Mouse (Mus musculus) heart, postnatal 0 days (tissue): Measurements from ENCODE around the gene Rps19. TPM values are rescaled to one million over a fixed set of nuclear protein-coding genes. Genes with fewer than 3 reads are reported as not detected.
"Not testable (repeated sequence)": the region's sequence is repeated elsewhere in the genome, so short reads cannot be mapped to it uniquely, and the experiment has no call there.

Experiments used
- ATAC-seq: fragments of 200-750 bp; cut with Nextera tagmentation; 2 replicates; pipeline ENCODE4 v1.8.0; 2017; ENCODE audit warnings: low read depth, moderate number of reproducible peaks, moderate library complexity; ENCODE audit not compliant: insufficient read depth
- DNase-seq: peaks from one replicate; pipeline ENCODE4 v3.0.0-alpha.2; 2016; ENCODE audit warnings: low spot score
- H3K27ac ChIP-seq: fragments of 300-500 bp; sonication (generic); 2 replicates; pipeline ENCODE4 v1.5.1; 2014; ENCODE audit warnings: low read depth, mild to moderate bottlenecking
- H3K27me3 ChIP-seq: fragments of 300-500 bp; sonication (generic); 2 replicates; pipeline ENCODE4 v1.6.1; 2014; ENCODE audit warnings: low read length, mixed read lengths; ENCODE audit not compliant: control insufficient read depth, insufficient read depth
- H3K36me3 ChIP-seq: fragments of 300-500 bp; sonication (generic); replicated peaks from 2 replicates; pipeline ENCODE4 v1.6.1; 2014; ENCODE audit warnings: low read length, mixed read lengths; ENCODE audit not compliant: control insufficient read depth, insufficient read depth
- H3K4me1 ChIP-seq: fragments of 300-500 bp; sonication (generic); 2 replicates; pipeline ENCODE4 v1.6.1; 2014; ENCODE audit warnings: antibody characterized with exemption; ENCODE audit not compliant: control insufficient read depth, insufficient read depth
- H3K4me2 ChIP-seq: fragments of 300-500 bp; sonication (generic); 2 replicates; pipeline ENCODE4 v1.6.1; 2014; ENCODE audit warnings: low read depth, mild to moderate bottlenecking, low read length, moderate library complexity
- H3K4me3 ChIP-seq: fragments of 300-500 bp; sonication (generic); 2 replicates; pipeline ENCODE4 v1.5.1; 2014; ENCODE audit warnings: low read depth, low read length
- H3K9ac ChIP-seq: fragments of 300-500 bp; sonication (generic); replicated peaks from 2 replicates; pipeline ENCODE4 v1.6.1; 2014; ENCODE audit warnings: low read depth, low read length, mixed read lengths
- H3K9me3 ChIP-seq: fragments of 300-500 bp; sonication (generic); replicated peaks from 2 replicates; pipeline ENCODE4 v1.6.1; 2016; ENCODE audit warnings: low read length; ENCODE audit not compliant: control insufficient read depth
- CTCF ChIP-seq: IDR thresholded peaks from 2 replicates; pipeline ENCODE4 v1.5.1; 2016; ENCODE audit warnings: antibody characterized with exemption, control low read depth, low read depth
- EP300 ChIP-seq: IDR thresholded peaks from 2 replicates; pipeline ENCODE4 v1.6.1; 2016; ENCODE audit warnings: antibody characterized with exemption, low read depth
- WGBS: fragments of 180-500 bp; shearing (Covaris S2); extraction: QIAGEN DNeasy Blood & Tissue Kit; methylation state at CpG from one replicate; pipeline ENCODE4 v1.1.7; 2014; 5-methylcytosine and 5-hydroxymethylcytosine counted together
- polyA plus RNA-seq: library from polyadenylated mRNA; unstranded; fragments of >200 nt; fragmentation: Nextera tagmentation; extraction: Ambion mirVana; gene quantifications from 2 replicates; pipeline ENCODE4 v1.2.1, GENCODE M21; 2015
- total RNA-seq: library from RNA; depleted of rRNA; stranded (reverse); fragments of >200 nt; gene quantifications from 2 replicates; pipeline ENCODE4 v1.2.3, GENCODE M21; 2014; ENCODE audit warnings: low replicate concordance

The Rps19 gene
- total and polyA plus RNA-seq, 2 experiments from 2014 or later, result 642 to 980 TPM

DNA sequence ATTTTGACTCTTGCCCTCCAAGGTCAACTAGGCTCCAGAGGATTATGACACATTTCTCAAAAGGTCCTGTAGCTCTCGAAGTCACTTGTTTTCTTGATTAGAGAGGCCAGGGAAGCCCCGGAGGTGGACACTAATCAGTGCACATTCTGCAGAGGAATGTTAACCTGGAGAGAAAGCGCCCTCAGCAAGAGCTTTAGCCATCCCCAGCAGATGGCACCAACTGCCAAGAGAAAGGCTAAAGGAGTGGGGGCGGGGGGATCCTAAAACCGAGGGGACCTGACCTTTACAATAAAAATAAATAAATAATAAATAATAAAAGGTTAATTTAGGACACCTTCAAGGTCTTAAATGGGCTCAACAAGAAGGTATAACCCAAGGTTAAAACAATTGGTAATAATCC is 40.0 kb upstream of the Rps19 start:
- Histone ChIP-seq H3K9ac (no peak overlapping the region), H3K9me3 (no peaks in the 10 kb centered on the region), H3K4me2 (no peak overlapping the region), H3K27me3 (no peaks in the 10 kb centered on the region), H3K4me1 (no peaks in the 10 kb centered on the region), H3K4me3 (no peak overlapping the region), H3K27ac (no peak overlapping the region), H3K36me3 (no peaks in the 10 kb centered on the region)
- ATAC-seq (no peak), DNase-seq (no peak)
- TF ChIP-seq CTCF, result no peak
- TF ChIP-seq EP300, result no peak
- 29% methylated on average over 5 of the region's 5 CpGs for WGBS

DNA sequence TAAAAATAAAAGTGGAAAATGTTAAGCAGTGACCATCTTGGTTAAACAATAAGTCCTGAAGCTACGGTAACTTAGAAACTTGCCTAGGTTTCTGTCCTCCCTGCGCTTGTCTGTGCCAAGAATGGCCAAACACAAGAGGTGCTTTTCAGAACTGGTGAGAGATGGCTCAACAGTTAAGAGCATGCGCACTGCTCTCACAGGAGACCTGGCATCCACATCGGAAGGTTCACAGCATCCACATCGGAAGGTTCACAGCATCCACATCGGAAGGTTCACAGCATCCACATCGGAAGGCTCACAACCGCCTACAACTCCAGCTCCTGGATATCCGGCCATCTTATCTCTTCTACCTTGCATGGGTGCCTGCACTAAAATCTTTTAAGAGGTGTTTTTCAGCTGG is 39.0 kb upstream of the Rps19 start:
- Histone ChIP-seq H3K27me3 (no peaks in the 10 kb centered on the region), H3K36me3 (no peaks in the 10 kb centered on the region), H3K4me3 (no peak overlapping the region), H3K9ac (no peak overlapping the region), H3K27ac (no peak overlapping the region), H3K9me3 (no peaks in the 10 kb centered on the region), H3K4me1 (no peaks in the 10 kb centered on the region), H3K4me2 (no peak overlapping the region)
- DNase-seq (no peak), ATAC-seq (no peak)
- 74% methylated on average over 9 of the region's 9 CpGs for WGBS
- TF ChIP-seq EP300, result no peak
- TF ChIP-seq CTCF, result no peak

DNA sequence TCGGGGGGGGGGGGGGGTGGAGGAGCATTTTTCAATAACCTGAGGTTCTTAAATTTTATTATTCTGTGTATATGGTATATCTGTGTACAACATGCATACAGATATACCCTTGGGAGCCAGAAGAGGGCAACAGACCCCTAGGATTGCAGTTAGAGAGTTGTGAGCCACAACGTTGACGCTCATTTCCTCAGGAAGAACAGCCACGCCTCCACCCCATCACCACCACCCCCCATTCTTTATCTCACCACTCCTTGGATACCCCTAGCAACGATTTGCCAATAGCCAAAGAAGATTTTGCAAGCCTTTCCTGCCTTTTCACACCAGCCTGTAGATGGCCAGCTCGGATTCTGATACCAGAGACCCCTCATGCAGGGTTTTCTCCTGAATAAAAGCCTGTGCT is 38.5 kb upstream of the Rps19 start:
- Histone ChIP-seq H3K4me3 (no peak overlapping the region), H3K4me1 (no peaks in the 10 kb centered on the region), H3K4me2 (no peak overlapping the region), H3K9ac (no peak overlapping the region), H3K36me3 (no peaks in the 10 kb centered on the region), H3K27ac (no peak overlapping the region), H3K9me3 (no peaks in the 10 kb centered on the region), H3K27me3 (no peaks in the 10 kb centered on the region)
- WGBS, result 2% methylated on average over 6 of the region's 6 CpGs
- ATAC-seq (no peak), DNase-seq (peak; percentile 26)
- TF ChIP-seq EP300, result no peak
- no peak for TF ChIP-seq CTCF

DNA sequence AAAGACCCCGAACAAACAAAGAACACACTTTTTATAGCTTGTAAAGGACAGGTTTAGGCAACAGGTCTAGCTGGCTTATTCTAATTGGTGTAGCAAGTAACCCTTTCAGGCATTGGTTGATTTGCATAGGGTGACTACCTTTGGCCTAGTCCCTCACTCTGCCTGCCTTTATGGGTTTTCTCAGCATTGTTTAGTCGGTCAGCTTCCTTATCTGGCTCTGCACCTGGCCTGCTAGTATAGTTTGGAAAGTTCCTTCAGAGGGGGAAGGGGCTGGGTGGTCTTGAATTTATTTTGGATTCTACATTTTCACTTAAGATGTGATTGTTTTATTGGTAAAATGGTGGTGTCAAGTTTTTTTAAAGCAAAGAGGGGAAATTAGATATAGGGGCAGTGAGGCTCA is 37.6 kb upstream of the Rps19 start:
- H3K9ac ChIP-seq, H3K4me1 ChIP-seq, H3K36me3 ChIP-seq, H3K27ac ChIP-seq, ATAC-seq, DNase-seq, H3K9me3 ChIP-seq, H3K27me3 ChIP-seq, H3K4me2 ChIP-seq, H3K4me3 ChIP-seq: not testable (repeated sequence)
- WGBS, result 25% methylated on average over 2 of the region's 2 CpGs

DNA sequence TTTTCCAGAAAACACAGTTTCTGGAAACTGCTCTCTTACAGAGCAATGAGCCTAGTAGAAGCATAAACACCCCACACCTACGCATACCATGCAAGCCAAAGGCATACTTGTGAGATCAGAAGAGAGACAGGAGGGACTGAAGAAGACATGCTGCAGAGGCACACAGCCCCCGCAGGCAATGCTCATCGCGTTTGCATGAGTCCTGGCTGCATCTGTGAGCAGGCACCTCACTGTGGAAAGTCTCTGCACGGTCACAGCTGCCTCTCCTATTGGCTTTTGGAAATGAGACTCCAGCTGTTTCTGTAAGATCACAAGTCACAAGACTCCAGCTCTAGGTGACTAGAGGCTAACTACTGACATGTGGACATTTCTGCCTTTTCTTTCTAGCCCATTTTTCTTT is 34.0 kb upstream of the Rps19 start:
- no peak for TF ChIP-seq CTCF
- TF ChIP-seq EP300, result no peak
- H3K27me3 ChIP-seq, result no peaks in the 10 kb centered on the region
- H3K4me2 ChIP-seq, result no peak overlapping the region
- ATAC-seq (no peak), DNase-seq (no peak)
- no peak overlapping the region for H3K9ac ChIP-seq
- 9% methylated on average over 5 of the region's 5 CpGs for WGBS
- H3K36me3 ChIP-seq, result no peaks in the 10 kb centered on the region
- no peak overlapping the region for H3K4me3 ChIP-seq
- H3K27ac ChIP-seq, result no peak overlapping the region
- no peaks in the 10 kb centered on the region for H3K9me3 ChIP-seq
- no peaks in the 10 kb centered on the region for H3K4me1 ChIP-seq

DNA sequence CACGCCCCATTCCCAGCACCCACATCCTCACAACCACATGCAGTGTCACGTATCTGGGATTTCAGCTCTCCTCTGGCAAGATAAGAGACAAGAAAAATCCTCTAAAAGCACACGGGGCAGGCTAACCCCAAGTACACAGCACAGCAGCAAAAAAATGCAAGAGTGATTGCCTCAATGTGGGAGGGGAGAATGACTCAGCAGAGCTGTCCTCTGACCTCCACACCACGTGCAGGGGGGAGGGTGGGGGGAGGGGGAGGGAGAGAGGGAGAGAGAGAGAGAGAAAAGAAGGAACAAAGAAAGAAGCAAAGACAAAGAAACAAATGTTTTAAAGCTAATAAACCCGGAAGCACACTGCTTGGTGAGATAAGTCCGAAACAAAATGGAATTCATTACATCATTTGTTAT is 33.3 kb upstream of the Rps19 start:
- no peak for ATAC-seq
- Histone ChIP-seq H3K9ac (no peak overlapping the region), H3K27ac (no peak overlapping the region), H3K36me3 (no peaks in the 10 kb centered on the region), H3K27me3 (no peaks in the 10 kb centered on the region), H3K4me2 (no peak overlapping the region), H3K4me1 (no peaks in the 10 kb centered on the region), H3K4me3 (no peak overlapping the region), H3K9me3 (no peaks in the 10 kb centered on the region)
- TF ChIP-seq EP300 (no peak), CTCF (no peak)
- 23% methylated on average over 6 of the region's 6 CpGs for WGBS
- no peak for DNase-seq
